Mouse (Mus musculus): ENCODE data around the gene Gm20441. TPM values are rescaled to one million over a fixed set of nuclear protein-coding genes. Genes with fewer than 3 reads are reported as not detected.

Gm20441 gene
- polyA plus RNA-seq (2015; fragmentation: Nextera tagmentation; extraction: Ambion mirVana), result not detected in 2 replicates

DNA sequence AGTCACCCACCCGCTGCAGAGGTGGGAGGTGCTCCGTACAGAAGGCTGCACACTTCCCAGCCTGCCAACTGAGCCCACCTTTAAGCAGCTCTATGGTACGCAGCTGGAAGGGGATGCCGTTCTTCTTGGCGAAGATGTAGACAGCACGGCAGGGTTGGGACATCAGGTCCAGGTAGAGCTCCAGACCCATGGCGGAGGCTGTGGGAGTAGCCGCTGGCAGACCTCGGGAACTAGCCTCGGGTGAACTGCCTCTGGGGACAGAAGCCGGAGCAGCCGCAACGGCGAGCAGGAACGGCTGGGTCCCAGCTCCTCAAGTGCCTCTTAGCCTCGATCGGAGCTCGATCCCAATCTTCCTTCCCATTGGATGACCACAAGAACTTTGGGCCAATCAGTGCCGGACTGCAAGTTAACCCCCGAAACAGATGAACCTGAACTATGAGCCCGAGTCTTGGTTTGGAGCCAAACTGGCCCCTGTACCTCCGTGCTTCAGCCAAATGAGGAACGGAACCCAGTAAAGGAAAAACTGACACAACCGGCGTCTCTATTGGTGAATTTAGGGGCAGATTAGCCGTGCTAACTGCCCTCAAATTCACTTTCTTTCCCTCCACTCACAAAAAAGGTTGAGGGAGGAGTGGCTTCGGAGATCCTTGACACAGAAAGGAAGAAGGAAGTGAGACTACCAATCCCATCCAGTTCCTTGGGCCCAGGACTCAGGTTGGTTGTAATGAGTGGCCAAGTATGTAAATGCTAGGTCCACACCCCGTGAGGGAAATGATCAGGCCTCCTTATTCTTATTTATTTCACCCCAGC, at the start of gene Gm20441, which contains the start of gene Gstt3:
TSS of gene Gm20441 (minus strand) at position 186 of the 810 bp plus-strand sequence.
TSS of gene Gstt3 (minus strand) at position 646 of the 810 bp plus-strand sequence.

GRCm38 (mm10) chr10:75822443-75822842, 41.7 kb upstream of the Gm20441 start, which contains the start of gene Gstt4:
Gene Gstt4, minus strand, starts transcription at chr10:75822543.

DNA sequence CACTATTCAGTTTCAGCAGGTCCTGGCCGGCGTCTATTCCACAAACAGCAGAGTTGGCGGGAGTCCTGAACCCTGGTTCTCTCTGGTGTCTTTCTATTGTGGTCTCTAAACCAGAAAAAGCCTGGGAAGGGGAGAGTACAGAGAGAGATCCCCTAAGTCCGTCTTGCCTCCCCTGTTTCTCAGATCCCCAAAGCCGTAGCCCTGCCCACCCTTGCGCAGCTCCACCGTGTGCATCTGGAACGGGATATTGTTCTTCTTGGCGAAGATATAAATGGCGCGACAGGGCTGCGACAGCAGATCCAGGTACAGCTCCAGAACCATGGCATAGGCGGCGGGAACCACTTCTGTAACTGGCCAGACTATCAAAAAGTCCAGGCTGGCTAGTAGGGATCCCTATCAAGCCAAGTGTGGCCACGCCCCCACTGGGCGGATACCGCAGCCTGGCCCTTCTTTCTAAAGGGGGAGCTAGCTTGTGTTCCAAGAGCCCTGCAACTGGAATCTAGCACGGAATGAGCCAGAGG, 17.5 kb upstream of the Gm20441 start, which contains the start of gene Gstt1:
TSS of gene Gstt1 (minus strand) at position 409 of the 521 bp plus-strand sequence.

GRCm38 (mm10) chr10:75772795-75773664, 7.7 kb downstream of the Gm20441 start, which contains the start of gene Ddt:
Gene Ddt, minus strand, starts transcription at chr10:75773414.

GRCm38 (mm10) chr10:75763682-75764518, 16.9 kb downstream of the Gm20441 start, which contains the start of gene Cabin1:
Gene Cabin1, minus strand, starts transcription at chr10:75764341.

Other genes starting within 250 kb of the Gm20441 start
- 29.6 and 35.6 TPM in 2 replicates for gene Lrrc75b, start 220.6 kb downstream of the Gm20441 start, polyA plus RNA-seq (2015; fragmentation: Nextera tagmentation; extraction: Ambion mirVana)
- 1.2 and 1.6 TPM in 2 replicates for gene Ggt1, start 219.3 kb downstream of the Gm20441 start, polyA plus RNA-seq (2015; fragmentation: Nextera tagmentation; extraction: Ambion mirVana)
- 1.6 and 1.9 TPM in 2 replicates for gene Ggt5, start 191.6 kb downstream of the Gm20441 start, polyA plus RNA-seq (2015; fragmentation: Nextera tagmentation; extraction: Ambion mirVana)
- 24.7 and 25.7 TPM in 2 replicates for gene Susd2, start 136.9 kb downstream of the Gm20441 start, polyA plus RNA-seq (2015; fragmentation: Nextera tagmentation; extraction: Ambion mirVana)
- gene Cabin1, start 16.6 kb downstream of the Gm20441 start, polyA plus RNA-seq (2015; fragmentation: Nextera tagmentation; extraction: Ambion mirVana), result 28.6 and 30.3 TPM in 2 replicates
- gene Ddt, start 7.5 kb downstream of the Gm20441 start, polyA plus RNA-seq (2015; fragmentation: Nextera tagmentation; extraction: Ambion mirVana), result 128 and 167 TPM in 2 replicates
- 2.0 and 2.7 TPM in 2 replicates for gene Gstt3, start 460 bp upstream of the Gm20441 start, polyA plus RNA-seq (2015; fragmentation: Nextera tagmentation; extraction: Ambion mirVana)
- gene Gstt1, start 17.6 kb upstream of the Gm20441 start, polyA plus RNA-seq (2015; fragmentation: Nextera tagmentation; extraction: Ambion mirVana), result 20.0 and 24.8 TPM in 2 replicates
- not detected in 2 replicates for gene Gstt4, start 41.6 kb upstream of the Gm20441 start, polyA plus RNA-seq (2015; fragmentation: Nextera tagmentation; extraction: Ambion mirVana)
- gene Gstt2, start 56.5 kb upstream of the Gm20441 start, polyA plus RNA-seq (2015; fragmentation: Nextera tagmentation; extraction: Ambion mirVana), result 9.0 and 9.8 TPM in 2 replicates
- gene Mif, start 79.3 kb upstream of the Gm20441 start, polyA plus RNA-seq (2015; fragmentation: Nextera tagmentation; extraction: Ambion mirVana), result 1,854 and 1,938 TPM in 2 replicates
- 0.65 and 1.5 TPM in 2 replicates for gene Derl3, start 112.5 kb upstream of the Gm20441 start, polyA plus RNA-seq (2015; fragmentation: Nextera tagmentation; extraction: Ambion mirVana)
- gene Smarcb1, start 140.7 kb upstream of the Gm20441 start, polyA plus RNA-seq (2015; fragmentation: Nextera tagmentation; extraction: Ambion mirVana), result 176 and 183 TPM in 2 replicates
- 372 and 376 TPM in 2 replicates for gene Chchd10, start 152.2 kb upstream of the Gm20441 start, polyA plus RNA-seq (2015; fragmentation: Nextera tagmentation; extraction: Ambion mirVana)
- gene Mmp11, start 155.5 kb upstream of the Gm20441 start, polyA plus RNA-seq (2015; fragmentation: Nextera tagmentation; extraction: Ambion mirVana), result 10.3 and 10.5 TPM in 2 replicates
- 1.7 and 2.3 TPM in 2 replicates for gene Gm867, start 159.7 kb upstream of the Gm20441 start, polyA plus RNA-seq (2015; fragmentation: Nextera tagmentation; extraction: Ambion mirVana)
- 1.5 TPM in 1 of 2 replicates, not detected in the other for gene Vpreb3, start 162.1 kb upstream of the Gm20441 start, polyA plus RNA-seq (2015; fragmentation: Nextera tagmentation; extraction: Ambion mirVana)
- gene Gm5134, start 173.6 kb upstream of the Gm20441 start, polyA plus RNA-seq (2015; fragmentation: Nextera tagmentation; extraction: Ambion mirVana), result not detected in 2 replicates

Data from neural tube, postnatal 0 days (tissue).